Mouse (Mus musculus): ENCODE data around the gene Pqlc2. TPM values are rescaled to one million over a fixed set of nuclear protein-coding genes. Genes with fewer than 3 reads are reported as not detected.

The Pqlc2 gene
- total RNA-seq, 4 experiments from 2014 or later, result 12.3 to 18.9 (median 14.4) TPM

DNA sequence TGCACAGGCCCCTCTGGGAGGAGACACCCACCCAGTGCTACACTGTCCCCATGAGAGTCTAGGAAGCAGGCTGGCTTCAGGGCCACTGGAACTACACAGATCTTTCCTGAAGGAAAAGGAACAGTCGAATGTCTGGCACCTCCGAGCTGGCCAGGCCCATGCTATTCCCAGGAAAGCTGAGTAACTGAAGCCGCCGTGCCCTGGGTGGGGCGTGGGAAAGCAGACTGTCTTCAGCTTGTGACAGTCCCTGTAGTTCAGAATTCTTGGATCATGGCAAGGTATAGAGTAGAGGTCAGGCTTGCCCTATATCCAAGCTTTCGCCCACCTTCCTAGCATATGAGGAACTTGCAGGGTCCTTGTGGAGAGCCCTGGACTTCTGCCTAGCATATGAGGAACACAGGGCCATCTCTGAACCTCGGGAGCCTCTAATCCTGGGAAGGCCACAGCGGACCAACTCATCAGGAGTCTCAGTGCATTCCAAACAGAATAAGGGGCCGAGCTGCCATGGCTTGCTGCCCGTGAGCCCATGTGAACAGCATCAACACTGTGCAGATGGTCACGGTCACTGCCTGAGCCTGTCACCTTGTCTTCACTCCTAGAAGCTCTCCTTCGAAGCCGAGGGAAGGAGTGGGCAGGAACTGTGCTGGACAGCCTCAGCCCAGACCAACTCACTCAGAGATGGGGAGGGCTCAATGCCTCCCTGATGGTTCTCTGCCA is 44.6 kb downstream of the Pqlc2 start:
- DNase-seq (ENCODE audit: low spot score in 2 of 2), result no peak

DNA sequence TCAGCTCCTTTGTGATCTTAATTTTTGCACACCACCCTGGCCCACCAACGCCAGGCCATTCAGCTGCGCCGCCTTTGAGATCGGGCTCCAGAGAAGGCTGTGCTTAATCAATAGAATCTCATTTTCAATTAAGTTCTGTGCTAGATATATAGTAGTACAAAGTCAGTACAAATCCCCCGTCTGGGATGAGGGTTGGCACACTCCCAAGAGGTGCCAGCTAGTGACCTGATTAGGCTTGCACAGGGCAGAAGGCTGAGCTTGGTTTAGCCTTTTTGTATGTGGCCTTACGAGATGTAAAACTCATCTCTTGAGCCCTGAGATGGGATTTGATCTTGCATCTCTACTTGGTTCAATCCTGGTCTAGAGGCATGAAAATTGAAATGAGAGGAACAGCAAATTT is 47.5 kb downstream of the Pqlc2 start:
- no peak for DNase-seq (ENCODE audit: low spot score in 2 of 2)

DNA sequence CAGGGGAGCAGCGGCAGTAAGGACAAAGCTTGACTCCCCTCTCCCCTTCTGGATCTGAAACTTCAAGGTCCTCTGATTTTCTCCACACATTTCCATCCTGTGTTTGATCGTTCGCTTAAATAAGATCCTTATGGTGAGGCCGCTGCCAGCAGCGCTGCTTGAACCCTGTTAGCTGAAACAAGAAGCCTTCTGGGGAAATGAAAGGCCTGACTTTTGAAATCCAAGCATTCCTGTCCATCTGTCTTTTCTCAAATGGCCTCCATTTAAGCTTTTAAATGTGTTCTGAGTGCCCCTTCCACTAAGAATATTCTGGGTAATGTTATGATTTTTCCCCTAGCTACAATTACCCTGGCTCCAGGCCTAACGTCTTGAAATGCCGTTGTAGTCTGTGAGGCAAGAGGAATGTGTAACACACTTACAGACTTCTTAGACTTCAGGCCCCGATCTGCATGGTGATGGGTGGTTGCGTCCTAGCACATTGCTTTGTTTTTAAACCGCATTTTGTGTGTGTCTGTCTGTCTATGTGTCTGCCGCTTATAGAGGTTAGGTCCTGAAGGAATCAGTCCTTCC is 51.1 kb downstream of the Pqlc2 start:
- DNase-seq (ENCODE audit: low spot score in 2 of 2), result no peak

GRCm38 (mm10) chr4:139258621-139259301 is 51.7 kb downstream of the Pqlc2 start:
- DNase-seq (ENCODE audit: low spot score in 2 of 2), result peak in 1 of 2 experiments; percentile 43

DNA sequence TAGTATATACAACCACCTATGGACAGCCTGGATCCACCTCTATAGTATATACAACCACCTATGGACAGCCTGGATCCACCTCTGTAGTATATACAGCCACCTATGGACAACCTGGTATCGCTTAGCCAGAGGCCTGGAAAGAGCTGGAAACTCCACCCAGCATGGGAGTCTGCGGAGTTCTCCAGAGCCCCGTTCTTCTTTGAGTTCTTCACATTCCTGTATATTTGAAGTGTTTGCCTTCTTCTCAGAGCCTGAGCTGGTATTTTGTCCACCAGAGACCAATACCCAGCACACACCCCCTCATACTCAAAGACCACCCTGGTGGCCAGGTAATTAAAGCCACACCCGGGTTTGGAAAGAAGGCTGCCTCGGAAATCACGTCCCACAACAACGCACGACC is 53.8 kb downstream of the Pqlc2 start:
- DNase-seq (ENCODE audit: low spot score in 2 of 2), result no peak

- DNase-seq (ENCODE audit: low spot score in 2 of 2), result no peak
These were observed 54.4 kb downstream of the Pqlc2 start for GRCm38 (mm10) chr4:139256146-139256545.

- DNase-seq (ENCODE audit: low spot score in 2 of 2), result no peak
These were observed 57.3 kb downstream of the Pqlc2 start for GRCm38 (mm10) chr4:139253206-139253605.

GRCm38 (mm10) chr4:139252051-139252760 is 58.3 kb downstream of the Pqlc2 start:
- DNase-seq (ENCODE audit: low spot score in 2 of 2), result peak; percentile 49 to 53

- no peak for DNase-seq (ENCODE audit: low spot score in 2 of 2)
These were observed 59.6 kb downstream of the Pqlc2 start for GRCm38 (mm10) chr4:139250886-139251285.

- DNase-seq (ENCODE audit: low spot score in 2 of 2), result no peak
These were observed 60.5 kb downstream of the Pqlc2 start for GRCm38 (mm10) chr4:139250043-139250442.

- no peak for DNase-seq (ENCODE audit: low spot score in 2 of 2)
These were observed 61.8 kb downstream of the Pqlc2 start for GRCm38 (mm10) chr4:139248736-139249135.

DNA sequence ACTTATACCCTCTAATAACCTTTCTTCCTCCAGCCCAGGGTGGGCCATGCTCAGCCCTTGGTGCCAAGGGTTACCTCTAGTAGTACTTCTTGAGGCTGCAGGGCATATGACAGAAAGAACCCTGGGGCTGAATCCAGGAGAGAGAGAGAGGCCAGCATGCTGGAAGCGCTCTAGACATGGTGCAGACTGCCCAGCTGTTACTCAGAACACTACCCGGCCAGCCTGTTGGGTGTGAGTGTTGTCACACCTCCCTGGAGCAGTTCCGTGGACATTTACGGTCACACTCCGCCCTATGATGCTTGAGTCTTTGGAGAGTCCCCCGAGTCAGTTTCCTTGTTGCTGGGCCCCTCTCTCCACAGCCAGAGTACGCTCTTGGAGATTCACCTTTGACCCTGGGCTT is 62.5 kb downstream of the Pqlc2 start:
- no peak for DNase-seq (ENCODE audit: low spot score in 2 of 2)

DNA sequence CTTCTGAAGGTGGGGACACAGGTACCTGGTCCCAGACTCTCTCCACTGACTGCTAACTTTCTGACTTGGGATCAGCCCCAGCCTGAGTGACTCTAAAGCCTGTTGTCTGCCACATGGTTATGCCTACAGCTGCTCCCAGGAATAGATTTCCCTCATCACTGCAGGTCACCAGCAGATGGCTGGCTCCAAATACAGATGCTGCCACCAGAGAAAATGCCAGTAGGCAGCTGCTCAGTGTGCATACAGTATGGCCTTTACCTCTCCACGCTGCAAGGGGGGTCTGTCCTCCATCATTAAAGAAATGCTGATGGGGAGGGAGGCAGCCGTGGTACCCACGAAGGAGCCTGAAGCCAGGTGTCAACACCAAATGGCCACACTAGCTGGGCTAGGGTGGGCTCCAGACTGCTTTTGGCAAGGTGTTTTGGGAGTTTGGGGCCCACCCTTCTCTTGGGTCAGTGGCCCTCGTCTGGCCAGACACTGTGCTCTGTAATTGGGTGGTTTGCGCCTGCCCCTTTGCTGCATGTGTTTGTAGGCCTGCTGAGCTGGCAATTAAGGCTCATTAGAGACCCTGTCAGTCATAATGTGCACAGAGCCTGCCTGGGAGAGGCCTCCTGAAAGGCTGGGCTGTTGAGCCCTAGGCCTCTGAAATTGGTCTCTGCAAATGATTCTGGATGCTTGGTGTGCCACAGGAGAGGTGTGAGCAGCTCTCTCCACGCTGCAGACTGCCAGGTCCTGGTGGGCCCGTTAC is 64.2 kb downstream of the Pqlc2 start:
- DNase-seq (ENCODE audit: low spot score in 2 of 2), result no peak

- no peak for DNase-seq (ENCODE audit: low spot score in 2 of 2)
These were observed 65.0 kb downstream of the Pqlc2 start for GRCm38 (mm10) chr4:139245534-139245933.

DNA sequence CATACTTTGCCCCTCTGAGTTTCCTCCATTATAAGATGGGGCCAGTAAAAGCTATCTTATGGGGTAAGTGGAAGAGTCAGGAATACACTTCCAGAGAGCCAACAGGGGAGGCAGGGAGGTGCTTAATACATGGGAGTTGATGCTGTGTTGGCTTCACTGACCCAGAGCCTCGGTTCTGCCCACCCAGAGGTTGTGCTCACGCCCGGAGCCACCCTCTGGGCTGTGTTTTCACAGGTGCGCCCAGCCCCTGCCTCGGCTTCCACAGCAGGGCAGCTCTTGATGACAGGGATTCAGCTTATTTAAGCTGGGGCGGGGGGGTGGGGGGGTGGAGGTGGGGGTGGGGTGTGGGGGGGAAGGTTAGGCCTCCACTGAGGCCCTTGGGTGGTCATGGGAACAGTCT is 65.7 kb downstream of the Pqlc2 start:
- no peak for DNase-seq (ENCODE audit: low spot score in 2 of 2)

GRCm38 (mm10) chr4:139244176-139244575 is 66.3 kb downstream of the Pqlc2 start:
- no peak for DNase-seq (ENCODE audit: low spot score in 2 of 2)

Small RNAs within 50 kb of the gene (microRNA-seq; reads per million reads assigned to microRNA genes)
- gene Gm24245, result 0 to 0.63 reads per million in 2 experiments
- 0.44 to 0.63 reads per million in 2 experiments for gene Gm25732

Other genes with a start within 250 kb of the Pqlc2 start
- gene Htr6, start 235.1 kb downstream of the Pqlc2 start, total RNA-seq (2022), result 1 to 10 TPM; 6.2 to 8.0 (median 7.4) TPM
- 10 to 100 TPM; 52.1 to 64.5 (median 55.5) TPM for gene Nbl1, start 217.7 kb downstream of the Pqlc2 start, total RNA-seq (2022)
- gene Minos1, start 179.6 kb downstream of the Pqlc2 start, total RNA-seq (2022), result 100 to 1,000 TPM; 182 to 221 (median 192) TPM
- 100 to 1,000 TPM; 310 to 345 (median 321) TPM for gene Capzb, start 117.8 kb downstream of the Pqlc2 start, total RNA-seq (2022)
- gene Akr7a5, start within 50 bp of the Pqlc2 start, total RNA-seq (2022), result 10 to 100 TPM; 20.4 to 29.5 (median 26.9) TPM
- gene Mrto4, start 41.9 kb upstream of the Pqlc2 start, total RNA-seq (2022), result 10 to 100 TPM; 43.2 to 54.3 (median 49.8) TPM
- 10 to 100 TPM; 89.4 to 92.6 (median 91.1) TPM for gene Emc1, start 41.9 kb upstream of the Pqlc2 start, total RNA-seq (2022)
- gene Ubr4, start 41.9 kb upstream of the Pqlc2 start, total RNA-seq (2022), result 100 to 1,000 TPM; 149 to 211 (median 162) TPM
- gene Iffo2, start 219.8 kb upstream of the Pqlc2 start, total RNA-seq (2022), result 10 to 100 TPM; 18.1 to 19.8 (median 18.5) TPM

All from left cerebral cortex, adult 8-10 months (tissue).